Mouse (Mus musculus) ZHBTc4 (cell line): ENCODE measurements around the gene Mier2.

Experiments
- DNase-seq: peaks from one replicate; pipeline ENCODE4 v3.0.0-alpha.2; 2011; ENCODE audit warnings: low read depth, low spot score

Gene Mier2

GRCm38 (mm10) chr10:79554330-79555237 is at the start of gene Mier2:
Gene Mier2 (minus strand): TSS chr10:79555199.
- peak; percentile 94 for DNase-seq

- no peak for DNase-seq
These were observed 42.9 kb upstream of the Mier2 start for GRCm38 (mm10) chr10:79597936-79598230.

- DNase-seq = no peak
These were observed 42.3 kb upstream of the Mier2 start for GRCm38 (mm10) chr10:79597051-79597935.

- DNase-seq = no peak
These were observed 40.6 kb upstream of the Mier2 start for GRCm38 (mm10) chr10:79595590-79595929.

GRCm38 (mm10) chr10:79594872-79595589 is 40.0 kb upstream of the Mier2 start:
- DNase-seq = peak; percentile 83

- no peak for DNase-seq
These were observed 39.1 kb upstream of the Mier2 start for GRCm38 (mm10) chr10:79594111-79594510.

- no peak for DNase-seq
These were observed 35.7 kb upstream of the Mier2 start for GRCm38 (mm10) chr10:79590702-79591101.

- no peak for DNase-seq
These were observed 32.7 kb upstream of the Mier2 start for GRCm38 (mm10) chr10:79587752-79588126.

- no peak for DNase-seq
These were observed 32.2 kb upstream of the Mier2 start, which contains the start of gene Theg for GRCm38 (mm10) chr10:79587061-79587751. Gene Theg (minus strand): TSS chr10:79587331.

- DNase-seq = no peak
These were observed 31.2 kb upstream of the Mier2 start for GRCm38 (mm10) chr10:79586243-79586642.

- no peak for DNase-seq
These were observed 30.7 kb upstream of the Mier2 start for GRCm38 (mm10) chr10:79585723-79586122.

- no peak for DNase-seq
These were observed 30.1 kb upstream of the Mier2 start for GRCm38 (mm10) chr10:79585136-79585535.

- no peak for DNase-seq
These were observed 29.4 kb upstream of the Mier2 start for GRCm38 (mm10) chr10:79584426-79584825.

- DNase-seq = no peak
These were observed 29.0 kb upstream of the Mier2 start for GRCm38 (mm10) chr10:79584021-79584420.

- no peak for DNase-seq
These were observed 26.5 kb upstream of the Mier2 start for GRCm38 (mm10) chr10:79581501-79581900.

- peak; percentile 84 for DNase-seq
These were observed 25.8 kb upstream of the Mier2 start for GRCm38 (mm10) chr10:79580811-79581210.

GRCm38 (mm10) chr10:79580356-79580755 is 25.4 kb upstream of the Mier2 start:
- no peak for DNase-seq

- DNase-seq = peak; percentile 35
These were observed 24.8 kb upstream of the Mier2 start for GRCm38 (mm10) chr10:79579781-79580180.

GRCm38 (mm10) chr10:79578891-79579290 is 23.9 kb upstream of the Mier2 start:
- DNase-seq = no peak

- DNase-seq = no peak
These were observed 23.3 kb upstream of the Mier2 start for GRCm38 (mm10) chr10:79578276-79578675.

GRCm38 (mm10) chr10:79577376-79577775 is 22.4 kb upstream of the Mier2 start:
- DNase-seq = no peak
